Mouse (Mus musculus): Measurements from ENCODE around the gene Fchsd2. TPM values are rescaled to one million over a fixed set of nuclear protein-coding genes. Genes with fewer than 3 reads are reported as not detected.

Fchsd2 gene
- polyA plus RNA-seq, 1 experiment from 2014 or later, result 37.6 TPM

GRCm38 (mm10) chr7:101062246-101062645 lies 30.4 kb upstream of the Fchsd2 start:
- no peaks in the 10 kb centered on the region for H3K36me3 ChIP-seq
- H3K9me3 ChIP-seq, result no peaks in the 10 kb centered on the region
- 92% methylated on average over 6 of the region's 6 CpGs for WGBS
- no peak overlapping the region for H3K9ac ChIP-seq (replicated peaks)
- no peak for ATAC-seq (ENCODE audit: low FRiP score, low read depth)
- no peak overlapping the region for H3K27ac ChIP-seq (replicated peaks)
- no peak overlapping the region for H3K4me3 ChIP-seq
- H3K4me1 ChIP-seq, result no peaks in the 10 kb centered on the region
- H3K27me3 ChIP-seq, result peaks cover 11% of the 10 kb centered on the region
- no peak overlapping the region for H3K4me2 ChIP-seq (replicated peaks)

- H3K36me3 ChIP-seq, result no peaks in the 10 kb centered on the region
- H3K9me3 ChIP-seq, result no peaks in the 10 kb centered on the region
- no peak overlapping the region for H3K9ac ChIP-seq (replicated peaks)
- ATAC-seq (ENCODE audit: low FRiP score, low read depth), result no peak
- 89% methylated on average over 10 of the region's 10 CpGs for WGBS
- H3K4me2 ChIP-seq (replicated peaks), result no peak overlapping the region
- no peak overlapping the region for H3K4me3 ChIP-seq
- H3K27ac ChIP-seq (replicated peaks), result no peak overlapping the region
- no peaks in the 10 kb centered on the region for H3K4me1 ChIP-seq
- peaks cover 11% of the 10 kb centered on the region for H3K27me3 ChIP-seq
Measured at GRCm38 (mm10) chr7:101063523-101063922, 29.1 kb upstream of the Fchsd2 start.

DNA sequence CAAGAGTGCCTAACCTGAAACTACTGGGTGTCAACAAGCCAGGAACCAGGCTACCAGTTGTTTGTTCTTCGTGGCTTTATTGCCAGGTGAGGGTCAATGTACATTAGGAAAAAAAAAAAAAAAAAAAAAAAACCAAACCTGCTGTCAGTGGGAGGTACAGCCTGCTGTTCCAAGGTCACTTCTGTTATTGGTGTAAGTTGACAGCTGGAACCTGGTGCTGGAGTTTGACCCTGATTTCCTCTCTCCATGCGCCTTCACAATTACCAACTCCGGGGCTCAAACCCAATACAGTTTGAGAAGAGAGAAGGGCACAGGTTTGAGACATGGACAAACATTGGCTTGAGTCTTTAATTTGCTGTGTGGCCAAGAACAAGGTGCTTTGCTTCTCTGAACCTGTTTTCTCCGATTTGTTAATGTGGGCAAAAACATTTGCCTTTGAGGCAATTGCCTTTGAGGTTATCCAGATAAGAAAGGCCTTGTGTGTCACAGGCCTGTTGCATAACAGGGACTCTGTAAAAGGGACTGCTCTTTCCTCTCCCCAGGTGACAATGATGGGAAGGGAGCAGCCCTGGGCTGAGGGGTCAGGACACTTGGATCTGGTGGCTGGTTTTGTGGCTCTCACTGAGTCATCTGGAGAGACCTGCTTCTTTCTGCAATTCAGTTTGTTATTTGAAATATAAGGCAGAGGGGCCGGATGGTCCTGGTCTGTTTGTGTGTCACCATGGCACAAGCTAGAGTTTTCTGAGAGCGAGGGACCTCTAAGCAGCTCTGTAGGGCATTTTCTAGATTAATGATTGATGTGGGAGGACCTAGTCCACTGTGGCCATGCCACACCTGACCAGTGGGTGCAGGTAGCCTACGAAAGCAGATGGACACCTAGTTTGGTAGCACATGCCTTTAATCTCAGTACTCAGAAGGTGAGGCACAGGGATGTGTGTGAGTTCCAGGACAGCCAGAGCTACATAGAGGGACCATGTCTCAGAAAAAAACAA lies 27.7 kb upstream of the Fchsd2 start:
- H3K4me2 ChIP-seq (replicated peaks), result no peak overlapping the region
- 86% methylated on average over 7 of the region's 7 CpGs for WGBS
- ATAC-seq (ENCODE audit: low FRiP score, low read depth), result no peak
- H3K36me3 ChIP-seq, result no peaks in the 10 kb centered on the region
- H3K4me3 ChIP-seq, result no peak overlapping the region
- no peaks in the 10 kb centered on the region for H3K4me1 ChIP-seq
- no peak overlapping the region for H3K9ac ChIP-seq (replicated peaks)
- H3K27ac ChIP-seq (replicated peaks), result no peak overlapping the region
- H3K27me3 ChIP-seq, result peaks cover 11% of the 10 kb centered on the region
- H3K9me3 ChIP-seq, result no peaks in the 10 kb centered on the region

DNA sequence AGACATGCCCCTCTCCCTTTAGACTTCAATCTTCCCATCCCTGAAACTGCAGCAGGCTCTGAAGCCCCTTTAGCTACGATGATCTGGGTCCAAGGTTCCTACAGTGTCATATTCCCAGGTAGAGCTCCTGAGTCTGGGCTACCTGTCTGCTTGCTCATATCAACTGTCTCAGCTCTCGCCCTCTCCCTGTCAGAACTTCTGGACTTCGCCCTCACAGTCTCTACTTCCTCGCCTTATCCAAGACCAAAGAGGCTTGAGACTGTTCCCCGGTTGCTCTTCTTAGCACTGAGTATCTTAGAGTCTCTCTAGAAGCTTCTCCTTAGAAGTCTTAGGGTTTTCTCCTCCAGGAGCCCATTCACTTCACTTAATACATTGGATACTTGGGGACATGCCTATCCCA lies 26.7 kb upstream of the Fchsd2 start:
- Histone ChIP-seq H3K4me3 (no peak overlapping the region), H3K4me1 (no peaks in the 10 kb centered on the region), H3K9ac (replicated peaks) (no peak overlapping the region), H3K27ac (replicated peaks) (no peak overlapping the region), H3K27me3 (peaks cover 11% of the 10 kb centered on the region), H3K9me3 (no peaks in the 10 kb centered on the region), H3K36me3 (no peaks in the 10 kb centered on the region), H3K4me2 (replicated peaks) (no peak overlapping the region)
- WGBS, result 93% methylated on average over 5 of the region's 5 CpGs
- no peak for ATAC-seq (ENCODE audit: low FRiP score, low read depth)

GRCm38 (mm10) chr7:101066650-101067346 lies 25.9 kb upstream of the Fchsd2 start:
- no peaks in the 10 kb centered on the region for H3K36me3 ChIP-seq
- ATAC-seq (ENCODE audit: low FRiP score, low read depth), result no peak
- H3K9me3 ChIP-seq, result no peaks in the 10 kb centered on the region
- H3K4me2 ChIP-seq (replicated peaks), result no peak overlapping the region
- H3K9ac ChIP-seq (replicated peaks), result no peak overlapping the region
- H3K27me3 ChIP-seq, result peaks cover 10% of the 10 kb centered on the region
- no peak overlapping the region for H3K4me3 ChIP-seq
- 75% methylated on average over 3 of the region's 3 CpGs for whole genome bisulfite sequencing
- H3K4me1 ChIP-seq, result no peaks in the 10 kb centered on the region
- no peak overlapping the region for H3K27ac ChIP-seq (replicated peaks)

GRCm38 (mm10) chr7:101067521-101067920 lies 25.1 kb upstream of the Fchsd2 start:
- no peak for ATAC-seq (ENCODE audit: low FRiP score, low read depth)
- H3K4me2 ChIP-seq (replicated peaks), result no peak overlapping the region
- no peak overlapping the region for H3K4me3 ChIP-seq
- H3K27me3 ChIP-seq, result peaks cover 4% of the 10 kb centered on the region; the same call in 1 of the 2 replicates
- WGBS, result 95% methylated on average over 2 of the region's 2 CpGs
- H3K4me1 ChIP-seq, result no peaks in the 10 kb centered on the region
- no peaks in the 10 kb centered on the region for H3K36me3 ChIP-seq
- H3K9ac ChIP-seq (replicated peaks), result no peak overlapping the region
- H3K9me3 ChIP-seq, result no peaks in the 10 kb centered on the region
- no peak overlapping the region for H3K27ac ChIP-seq (replicated peaks)

GRCm38 (mm10) chr7:101069271-101069670 lies 23.4 kb upstream of the Fchsd2 start:
- WGBS, result 78% methylated on average over 6 of the region's 6 CpGs
- Histone ChIP-seq H3K4me2 (replicated peaks) (no peak overlapping the region), H3K9me3 (no peaks in the 10 kb centered on the region), H3K4me1 (no peaks in the 10 kb centered on the region), H3K36me3 (no peaks in the 10 kb centered on the region), H3K9ac (replicated peaks) (no peak overlapping the region), H3K4me3 (no peak overlapping the region), H3K27ac (replicated peaks) (no peak overlapping the region), H3K27me3 (peaks cover 4% of the 10 kb centered on the region; the same call in 1 of the 2 replicates)
- no peak for ATAC-seq (ENCODE audit: low FRiP score, low read depth)

- H3K27me3 ChIP-seq, result peaks cover 4% of the 10 kb centered on the region; the same call in 1 of the 2 replicates
- H3K27ac ChIP-seq (replicated peaks), result no peak overlapping the region
- H3K9me3 ChIP-seq, result no peaks in the 10 kb centered on the region
- WGBS, result 59% methylated on average over 4 of the region's 4 CpGs
- ATAC-seq (ENCODE audit: low FRiP score, low read depth), result no peak
- no peaks in the 10 kb centered on the region for H3K36me3 ChIP-seq
- H3K4me3 ChIP-seq, result no peak overlapping the region
- H3K4me1 ChIP-seq, result no peaks in the 10 kb centered on the region
- H3K4me2 ChIP-seq (replicated peaks), result no peak overlapping the region
- no peak overlapping the region for H3K9ac ChIP-seq (replicated peaks)
Measured at GRCm38 (mm10) chr7:101070406-101070805, 22.3 kb upstream of the Fchsd2 start.

DNA sequence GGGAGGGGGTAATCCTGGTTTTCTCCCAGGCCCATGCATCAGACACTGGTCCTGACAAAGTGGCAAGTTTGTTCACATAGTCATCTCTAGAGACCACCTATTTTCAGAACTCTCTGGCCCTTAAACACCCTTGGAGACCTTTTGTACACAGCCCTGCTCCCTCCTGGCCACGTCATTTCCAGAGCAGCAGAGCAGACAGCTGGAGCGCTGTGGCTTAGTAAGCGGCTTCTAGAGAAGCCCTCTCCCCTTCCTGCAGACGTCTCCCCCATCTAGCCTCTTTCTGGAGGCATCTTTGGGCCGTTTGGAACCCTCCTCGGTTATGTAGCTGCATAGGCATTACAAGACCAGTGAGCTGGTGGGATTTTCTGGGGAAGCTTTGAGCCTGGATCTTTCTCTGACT lies 21.6 kb upstream of the Fchsd2 start:
- no peak overlapping the region for H3K27ac ChIP-seq (replicated peaks)
- H3K9ac ChIP-seq (replicated peaks), result no peak overlapping the region
- no peak for ATAC-seq (ENCODE audit: low FRiP score, low read depth)
- H3K36me3 ChIP-seq, result no peaks in the 10 kb centered on the region
- H3K4me3 ChIP-seq, result no peak overlapping the region
- no peak overlapping the region for H3K4me2 ChIP-seq (replicated peaks)
- H3K27me3 ChIP-seq, result peaks cover 4% of the 10 kb centered on the region; the same call in 1 of the 2 replicates
- H3K9me3 ChIP-seq, result no peaks in the 10 kb centered on the region
- 58% methylated on average over 6 of the region's 6 CpGs for WGBS
- no peaks in the 10 kb centered on the region for H3K4me1 ChIP-seq

DNA sequence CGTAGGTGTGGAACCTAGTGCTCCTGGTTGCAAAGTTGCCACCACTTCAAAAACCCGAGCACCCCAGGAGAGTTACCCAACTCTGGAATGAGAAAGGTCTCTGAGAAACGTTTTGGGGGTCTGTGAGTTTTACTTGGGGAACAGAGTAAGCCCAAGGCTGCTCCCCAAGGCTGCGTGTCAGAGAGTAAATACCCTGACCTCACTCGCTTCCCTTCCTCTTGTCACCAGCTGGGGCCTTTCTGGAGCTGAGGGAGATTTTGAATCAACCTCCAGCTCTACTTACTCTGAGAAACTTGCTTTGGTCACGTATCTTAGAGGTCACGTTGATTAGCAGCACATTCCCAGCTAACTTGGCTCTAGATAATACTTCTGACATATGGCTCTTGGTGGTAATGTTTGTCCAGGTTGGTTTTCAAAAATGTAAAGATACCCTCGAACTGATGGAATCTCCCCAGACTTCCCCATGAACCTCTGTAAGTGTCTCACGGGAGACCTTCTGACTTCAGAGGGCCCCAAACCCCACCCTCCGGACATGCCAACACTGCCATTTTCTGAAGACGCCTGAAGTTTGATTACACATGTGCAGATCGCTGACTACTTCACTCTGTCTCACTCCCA lies 20.4 kb upstream of the Fchsd2 start:
- Histone ChIP-seq H3K4me1 (no peaks in the 10 kb centered on the region), H3K9me3 (no peaks in the 10 kb centered on the region), H3K27ac (replicated peaks) (no peak overlapping the region), H3K27me3 (no peaks in the 10 kb centered on the region), H3K4me2 (replicated peaks) (no peak overlapping the region), H3K9ac (replicated peaks) (no peak overlapping the region), H3K4me3 (no peak overlapping the region), H3K36me3 (no peaks in the 10 kb centered on the region)
- ATAC-seq (ENCODE audit: low FRiP score, low read depth), result no peak
- 83% methylated on average over 12 of the region's 12 CpGs for WGBS

DNA sequence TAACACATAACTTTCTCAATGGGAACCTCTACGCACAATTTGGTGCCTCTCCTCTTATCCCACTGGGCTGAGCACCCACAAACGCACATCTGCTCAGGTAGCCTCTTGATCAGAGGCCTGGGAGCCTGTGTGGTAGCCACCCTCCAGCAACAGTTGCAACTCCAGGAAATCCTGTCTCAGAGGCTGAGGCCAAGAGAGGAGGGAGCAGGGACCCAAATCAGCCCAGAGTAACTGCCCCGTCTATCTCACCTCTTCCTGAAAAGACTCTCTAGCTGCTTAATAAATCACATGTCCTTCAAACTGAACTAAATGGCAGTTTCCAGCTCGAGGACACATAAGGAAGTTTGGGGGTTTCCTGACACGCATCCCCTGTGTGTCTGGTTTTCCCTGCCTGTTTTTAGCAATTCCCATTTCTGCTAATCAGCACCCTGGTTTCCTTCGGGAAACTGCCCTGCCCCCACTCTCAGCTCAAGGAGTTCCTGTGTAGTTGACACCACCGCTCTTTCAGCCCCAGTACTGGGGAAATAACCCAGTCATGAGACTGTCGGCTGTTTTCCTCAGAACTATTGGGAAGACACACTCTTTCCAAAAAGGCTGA lies 18.4 kb upstream of the Fchsd2 start:
- Histone ChIP-seq H3K4me2 (replicated peaks) (no peak overlapping the region), H3K9ac (replicated peaks) (no peak overlapping the region), H3K27ac (replicated peaks) (no peak overlapping the region), H3K4me1 (no peaks in the 10 kb centered on the region), H3K36me3 (no peaks in the 10 kb centered on the region), H3K4me3 (no peak overlapping the region), H3K27me3 (no peaks in the 10 kb centered on the region), H3K9me3 (no peaks in the 10 kb centered on the region)
- ATAC-seq (ENCODE audit: low FRiP score, low read depth), result no peak
- WGBS, result 81% methylated on average over 8 of the region's 8 CpGs
